Mouse (Mus musculus) hindbrain, postnatal 0 days (tissue): ENCODE measurements at regions not wholly inside any gene's neighbourhood (a gene's known extent, or its start where the extent isn't known, plus 50 kb on each side); places are given as distances from the start of the nearest gene placed in this dataset.

Source experiments
- ATAC-seq: fragments of 200-750 bp; cut with Nextera tagmentation; 2 replicates; pipeline ENCODE4 v1.8.0; 2017; ENCODE audit warnings: mild to moderate bottlenecking, moderate TSS enrichment, moderate library complexity
- DNase-seq: peaks from one replicate; pipeline ENCODE4 v3.0.0-alpha.2; 2015; ENCODE audit warnings: low spot score
- H3K27ac ChIP-seq: fragments of 300-500 bp; sonication (generic); 2 replicates; pipeline ENCODE4 v1.5.1; 2014; ENCODE audit warnings: mild to moderate bottlenecking
- H3K27me3 ChIP-seq: fragments of 300-500 bp; sonication (generic); 2 replicates; pipeline ENCODE4 v1.6.1; 2014; ENCODE audit warnings: low read length, mixed read lengths; ENCODE audit not compliant: insufficient read depth
- H3K36me3 ChIP-seq: fragments of 300-500 bp; sonication (generic); 2 replicates; pipeline ENCODE4 v1.6.1; 2014; ENCODE audit warnings: low read length, mixed read lengths; ENCODE audit not compliant: insufficient read depth
- H3K4me1 ChIP-seq: fragments of 300-500 bp; sonication (generic); 2 replicates; pipeline ENCODE4 v1.6.1; 2014; ENCODE audit warnings: antibody characterized with exemption, low read length, mixed read lengths; ENCODE audit not compliant: insufficient read depth
- H3K4me2 ChIP-seq: fragments of 300-500 bp; sonication (generic); 2 replicates; pipeline ENCODE4 v1.6.1; 2014; ENCODE audit warnings: low read depth, mild to moderate bottlenecking, low read length, moderate library complexity, mixed read lengths
- H3K4me3 ChIP-seq: fragments of 300-500 bp; sonication (generic); 2 replicates; pipeline ENCODE4 v1.5.1; 2014; ENCODE audit warnings: low read length
- H3K9ac ChIP-seq: fragments of 300-500 bp; sonication (generic); replicated peaks from 2 replicates; pipeline ENCODE4 v1.6.1; 2014; ENCODE audit warnings: mild to moderate bottlenecking, low read length, moderate library complexity, mixed read lengths
- H3K9me3 ChIP-seq: fragments of 300-500 bp; sonication (generic); 2 replicates; pipeline ENCODE4 v1.6.1; 2016; ENCODE audit warnings: low read length, mixed read lengths
- CTCF ChIP-seq: IDR thresholded peaks from 2 replicates; pipeline ENCODE4 v1.5.1; 2016; ENCODE audit warnings: antibody characterized with exemption, control low read depth, low read depth
- WGBS: fragments of 180-500 bp; shearing (Covaris S2); extraction: QIAGEN DNeasy Blood & Tissue Kit; methylation state at CpG from one replicate; pipeline ENCODE4 v1.1.7; 2014; 5-methylcytosine and 5-hydroxymethylcytosine counted together

DNA sequence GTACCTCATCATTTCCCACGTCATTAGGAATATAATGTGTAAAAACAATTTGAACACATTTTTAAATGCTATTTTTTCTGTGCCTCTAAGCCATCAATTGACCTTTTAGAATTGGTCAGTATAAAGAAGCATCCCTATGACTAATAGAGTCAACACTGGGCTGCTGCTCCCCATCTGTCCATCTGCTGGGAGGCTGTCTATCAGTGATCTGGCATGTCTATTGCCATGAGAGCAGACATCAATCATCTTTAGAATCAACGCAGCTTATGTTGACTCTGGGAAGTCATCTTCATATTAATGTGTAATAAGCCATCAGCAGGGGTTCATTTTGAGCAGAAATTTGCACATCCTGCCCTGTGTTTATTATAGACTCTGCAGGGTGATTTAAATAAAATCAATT lies 94.9 kb upstream of the Usp25 start:
- H3K36me3 ChIP-seq, result no peaks in the 10 kb centered on the region
- 49% methylated on average over 2 of the region's 2 CpGs for WGBS
- DNase-seq (peak; percentile 26), ATAC-seq (peak; percentile 63; the same call in 1 of the 2 replicates)
- H3K27me3 ChIP-seq, result no peaks in the 10 kb centered on the region
- no peak overlapping the region for H3K27ac ChIP-seq
- no peak for TF ChIP-seq CTCF
- no peaks in the 10 kb centered on the region for H3K9me3 ChIP-seq
- H3K4me1 ChIP-seq, result no peaks in the 10 kb centered on the region
- H3K4me2 ChIP-seq, result no peak overlapping the region
- no peak overlapping the region for H3K9ac ChIP-seq
- no peak overlapping the region for H3K4me3 ChIP-seq

DNA sequence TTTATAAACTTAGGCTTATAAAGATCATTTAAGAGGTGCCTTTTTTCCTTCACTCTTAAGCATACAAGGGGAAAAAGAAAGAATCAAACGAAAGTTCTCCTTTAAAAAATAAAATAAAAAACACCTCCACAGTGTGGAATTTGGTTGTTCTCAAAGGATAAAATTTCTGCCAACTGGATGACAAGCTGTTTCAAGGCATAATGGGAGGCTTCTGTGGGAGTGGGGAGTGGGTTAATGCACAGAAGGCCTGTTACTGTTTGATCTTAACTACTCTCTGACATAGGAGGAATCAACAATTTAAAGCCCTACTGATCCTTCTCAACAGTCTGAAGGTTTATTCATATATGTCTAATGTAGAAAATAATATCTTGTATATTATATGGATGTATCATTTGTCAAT lies 99.2 kb upstream of the Usp25 start:
- TF ChIP-seq CTCF, result no peak
- Histone ChIP-seq H3K27me3 (no peaks in the 10 kb centered on the region), H3K36me3 (no peaks in the 10 kb centered on the region), H3K27ac (no peak overlapping the region), H3K9me3 (no peaks in the 10 kb centered on the region), H3K9ac (no peak overlapping the region), H3K4me2 (no peak overlapping the region), H3K4me1 (no peaks in the 10 kb centered on the region), H3K4me3 (no peak overlapping the region)
- ATAC-seq (no peak), DNase-seq (no peak)
- WGBS, result 66% methylated on average over 1 of the region's 1 CpGs

DNA sequence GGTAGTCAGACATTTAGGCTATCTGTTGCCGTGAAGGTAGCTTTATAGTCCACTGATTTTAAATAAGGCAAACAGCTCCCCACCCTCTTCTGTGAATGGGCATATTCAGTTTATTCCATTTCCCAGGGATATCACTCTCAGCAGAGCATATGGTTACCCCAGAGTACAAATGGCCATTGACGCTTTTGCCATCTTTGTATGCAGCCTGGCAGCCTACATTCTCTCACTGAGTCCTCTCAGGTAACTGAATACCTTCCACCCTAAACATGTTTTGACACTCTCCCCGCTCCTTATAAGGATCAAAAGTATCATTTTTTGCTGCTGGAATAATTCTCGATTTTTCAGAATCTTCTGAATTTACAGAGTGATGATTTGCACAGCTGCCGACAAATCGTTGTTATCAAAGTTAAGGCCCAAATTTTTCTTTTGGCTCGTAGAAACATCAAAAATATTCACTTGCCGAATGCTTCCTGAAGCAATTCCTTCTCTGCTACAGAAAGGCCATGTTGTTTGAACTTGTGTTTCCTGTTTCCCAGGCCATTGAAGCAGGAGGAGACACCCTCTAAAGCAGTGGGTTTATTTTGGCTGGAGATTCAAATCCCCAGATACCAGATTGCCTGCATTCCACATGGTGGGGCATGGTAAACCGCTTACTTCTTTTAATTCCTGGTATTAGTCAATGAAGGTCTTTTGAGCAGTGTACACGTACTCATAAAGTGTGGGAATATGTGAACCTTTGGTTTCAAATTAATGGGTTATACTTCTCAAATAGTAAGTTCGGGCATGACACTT lies 108.1 kb upstream of the Usp25 start:
- no peak for DNase-seq
- 85% methylated on average over 11 of the region's 11 CpGs for WGBS
- no peak for ATAC-seq
- Histone ChIP-seq H3K36me3 (no peaks in the 10 kb centered on the region), H3K4me2 (no peak overlapping the region), H3K27ac (no peak overlapping the region), H3K4me3 (no peak overlapping the region), H3K9me3 (no peaks in the 10 kb centered on the region), H3K27me3 (no peaks in the 10 kb centered on the region), H3K4me1 (no peaks in the 10 kb centered on the region), H3K9ac (no peak overlapping the region)
- no peak for TF ChIP-seq CTCF

DNA sequence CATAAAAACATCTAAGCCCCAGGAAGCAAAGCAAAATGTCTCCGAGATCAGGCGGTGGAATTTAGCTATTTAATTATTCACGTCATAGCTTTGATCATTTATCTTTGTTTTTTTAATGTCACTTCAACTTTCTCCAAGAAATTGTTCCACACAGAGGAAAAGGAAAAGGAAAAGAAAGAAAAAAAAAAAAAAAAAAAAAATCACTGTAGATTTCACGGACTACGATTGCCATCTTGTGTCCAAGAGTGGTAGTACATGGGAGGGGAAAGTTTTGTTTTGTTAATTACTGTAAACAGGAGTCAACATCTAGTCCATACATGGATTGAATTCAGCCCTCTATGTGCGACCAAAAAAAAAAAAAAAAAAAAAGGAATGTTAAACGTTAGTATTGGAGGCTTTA lies 114.4 kb upstream of the Usp25 start:
- ATAC-seq (no peak), DNase-seq (peak; percentile 64)
- H3K27ac ChIP-seq, result no peak overlapping the region
- 10% methylated on average over 7 of the region's 7 CpGs for WGBS
- peak; percentile 77 for TF ChIP-seq CTCF
- H3K4me3 ChIP-seq, result no peak overlapping the region
- H3K4me2 ChIP-seq, result 0 out of 2 replicates have a peak overlapping the region, but pooled peaks have one; percentile 17
- 0 out of 2 replicates have a peak, but pooled peaks cover 4% of the 10 kb centered on the region for H3K4me1 ChIP-seq
- H3K9me3 ChIP-seq, result no peaks in the 10 kb centered on the region
- no peaks in the 10 kb centered on the region for H3K27me3 ChIP-seq
- no peak overlapping the region for H3K9ac ChIP-seq
- no peaks in the 10 kb centered on the region for H3K36me3 ChIP-seq

DNA sequence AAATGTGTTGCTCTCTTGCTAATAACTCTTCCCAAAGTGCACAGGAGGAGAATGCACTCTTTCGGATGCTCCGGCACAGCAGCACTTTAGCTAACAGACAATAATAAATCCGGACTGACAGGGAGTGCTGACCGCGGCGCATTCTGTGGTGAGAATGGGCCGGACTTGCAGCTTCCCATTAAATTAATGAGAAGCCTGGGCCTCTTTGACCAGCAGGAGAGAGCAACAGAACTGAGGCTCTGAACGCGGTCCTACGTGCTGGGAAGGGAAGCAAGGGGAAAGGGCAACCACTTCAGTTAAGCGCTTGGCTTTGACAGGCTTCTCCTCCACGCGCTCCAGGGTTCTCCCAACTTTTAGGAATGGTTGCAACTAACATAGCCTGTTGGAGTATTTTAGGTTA lies 117.2 kb upstream of the Usp25 start:
- no peak for TF ChIP-seq CTCF
- Histone ChIP-seq H3K4me2 (peak overlapping the region; percentile 40; the same call in 1 of the 2 replicates), H3K36me3 (no peaks in the 10 kb centered on the region), H3K9me3 (no peaks in the 10 kb centered on the region), H3K27ac (no peak overlapping the region), H3K27me3 (no peaks in the 10 kb centered on the region), H3K4me3 (no peak overlapping the region), H3K9ac (no peak overlapping the region), H3K4me1 (0 out of 2 replicates have a peak, but pooled peaks cover 4% of the 10 kb centered on the region)
- ATAC-seq (no peak), DNase-seq (peak; percentile 15)
- WGBS, result 21% methylated on average over 13 of the region's 13 CpGs

DNA sequence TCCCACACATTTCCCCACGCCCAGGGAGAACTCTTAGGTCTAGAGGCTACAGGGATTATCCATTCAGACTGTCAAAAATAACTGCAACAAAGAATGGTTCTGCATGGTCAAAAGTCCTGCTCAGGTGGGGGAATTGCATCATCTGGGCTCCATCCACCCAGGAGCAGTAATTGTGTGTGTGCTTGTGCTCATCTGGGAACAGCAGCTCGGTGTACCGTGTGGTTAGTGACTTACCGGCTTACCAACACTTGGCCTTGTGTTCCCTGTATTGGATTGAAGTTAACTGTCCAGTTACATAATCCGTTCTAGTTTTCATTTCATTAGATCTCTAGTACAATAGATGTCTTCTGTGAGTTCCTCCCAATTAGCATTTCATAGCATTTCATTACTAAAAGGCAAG lies 117.7 kb upstream of the Usp25 start:
- Histone ChIP-seq H3K4me2 (no peak overlapping the region), H3K27me3 (no peaks in the 10 kb centered on the region), H3K9ac (no peak overlapping the region), H3K9me3 (no peaks in the 10 kb centered on the region), H3K27ac (no peak overlapping the region), H3K4me1 (0 out of 2 replicates have a peak, but pooled peaks cover 4% of the 10 kb centered on the region), H3K36me3 (no peaks in the 10 kb centered on the region), H3K4me3 (no peak overlapping the region)
- no peak for DNase-seq
- 52% methylated on average over 5 of the region's 5 CpGs for WGBS
- no peak for TF ChIP-seq CTCF
- ATAC-seq, result no peak

DNA sequence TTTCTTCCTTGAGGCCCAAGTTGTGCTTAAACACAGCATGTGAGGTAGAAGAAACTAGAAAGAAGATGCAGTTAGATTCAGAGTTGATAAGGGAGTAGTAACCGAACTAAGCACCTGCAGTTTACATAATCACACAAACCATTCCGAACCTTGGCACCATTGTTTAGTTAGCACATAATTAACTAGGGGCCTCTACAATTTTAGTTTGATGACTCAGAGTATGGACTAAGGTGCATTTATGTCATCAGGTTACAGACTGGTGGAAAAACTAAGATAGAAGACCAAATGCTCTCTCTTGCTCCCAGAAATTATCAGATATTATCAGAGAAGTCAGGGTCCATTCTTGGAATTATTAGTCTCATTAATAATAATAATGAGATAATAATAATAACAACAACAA lies 134.9 kb upstream of the Usp25 start:
- TF ChIP-seq CTCF, result no peak
- Histone ChIP-seq H3K27ac (no peak overlapping the region), H3K4me3 (no peak overlapping the region), H3K4me1 (no peaks in the 10 kb centered on the region), H3K9ac (no peak overlapping the region), H3K4me2 (no peak overlapping the region), H3K9me3 (no peaks in the 10 kb centered on the region), H3K27me3 (no peaks in the 10 kb centered on the region), H3K36me3 (no peaks in the 10 kb centered on the region)
- ATAC-seq, result no peak
- no peak for DNase-seq
- 94% methylated on average over 2 of the region's 2 CpGs for WGBS
